Mouse (Mus musculus) adrenal gland, adult 2 months (tissue): ENCODE measurements around the gene Mtf1. TPM values are rescaled to one million over a fixed set of nuclear protein-coding genes. Genes with fewer than 3 reads are reported as not detected.

Source experiments
- DNase-seq: peaks from one replicate; pipeline ENCODE4 v3.0.0; 2021
- polyA plus RNA-seq: library from polyadenylated mRNA; depleted of rRNA; stranded (reverse); fragments of >200 nt; gene quantifications from 2 replicates; pipeline ENCODE4 v1.2.3, GENCODE M21; 2012
- total RNA-seq, 2 experiments: library from RNA; stranded (reverse); gene quantifications; 2 replicates each; pipeline ENCODE4 v1.2.3; 2021

Gene Mtf1
- total and polyA plus RNA-seq, 3 experiments: 7.1 to 25.3 (median 22.8) TPM

- peak; percentile 97 for DNase-seq
Observed at GRCm38 (mm10) chr4:124802309-124803260, 681 bp downstream of the Mtf1 start.

- DNase-seq: no peak
Observed at GRCm38 (mm10) chr4:124803406-124803805, 1.5 kb downstream of the Mtf1 start.

GRCm38 (mm10) chr4:124808511-124808910 lies 6.6 kb downstream of the Mtf1 start:
- DNase-seq: no peak

GRCm38 (mm10) chr4:124809136-124809883 lies 7.4 kb downstream of the Mtf1 start:
- no peak for DNase-seq

- no peak for DNase-seq
Observed at GRCm38 (mm10) chr4:124810056-124810455, 8.2 kb downstream of the Mtf1 start.

GRCm38 (mm10) chr4:124811347-124811975 lies 9.6 kb downstream of the Mtf1 start:
- no peak for DNase-seq

- peak; percentile 50 for DNase-seq
Observed at GRCm38 (mm10) chr4:124815901-124816300, 14.0 kb downstream of the Mtf1 start.

- peak; percentile 83 for DNase-seq
Observed at GRCm38 (mm10) chr4:124817803-124818202, 15.9 kb downstream of the Mtf1 start.

- DNase-seq: no peak
Observed at GRCm38 (mm10) chr4:124818832-124819231, 16.9 kb downstream of the Mtf1 start.

GRCm38 (mm10) chr4:124824967-124825366 lies 23.1 kb downstream of the Mtf1 start:
- DNase-seq: no peak

GRCm38 (mm10) chr4:124825371-124825965 lies 23.6 kb downstream of the Mtf1 start:
- DNase-seq: no peak

GRCm38 (mm10) chr4:124829671-124830070 lies 27.8 kb downstream of the Mtf1 start:
- no peak for DNase-seq

- no peak for DNase-seq
Observed at GRCm38 (mm10) chr4:124832796-124833195, 30.9 kb downstream of the Mtf1 start.

GRCm38 (mm10) chr4:124838035-124838700 lies 36.3 kb downstream of the Mtf1 start:
- no peak for DNase-seq

GRCm38 (mm10) chr4:124840998-124841397 lies 39.1 kb downstream of the Mtf1 start:
- DNase-seq: no peak

- DNase-seq: peak; percentile 36
Observed at GRCm38 (mm10) chr4:124843493-124843892, 41.6 kb downstream of the Mtf1 start.

GRCm38 (mm10) chr4:124847573-124847972 lies 45.7 kb downstream of the Mtf1 start:
- DNase-seq: peak; percentile 85

GRCm38 (mm10) chr4:124849631-124850260 lies 47.8 kb downstream of the Mtf1 start:
- DNase-seq: peak; percentile 61

- peak; percentile 97 for DNase-seq
Observed at GRCm38 (mm10) chr4:124850261-124850913, 48.5 kb downstream of the Mtf1 start, which contains the start of gene Yrdc. TSS of gene Yrdc (plus strand) at chr4:124850679.

- peak; percentile 93 for DNase-seq
Observed at GRCm38 (mm10) chr4:124850933-124851658, 49.2 kb downstream of the Mtf1 start, which contains the start of gene 1110065P20Rik. TSS of gene 1110065P20Rik (minus strand) at chr4:124851196.
